Mouse (Mus musculus): ENCODE measurements around the gene Ly6g5b. TPM values are rescaled to one million over a fixed set of nuclear protein-coding genes. Genes with fewer than 3 reads are reported as not detected.

Gene Ly6g5b
- polyA plus RNA-seq, 1 experiment from 2014 or later, result 1.1 TPM

DNA sequence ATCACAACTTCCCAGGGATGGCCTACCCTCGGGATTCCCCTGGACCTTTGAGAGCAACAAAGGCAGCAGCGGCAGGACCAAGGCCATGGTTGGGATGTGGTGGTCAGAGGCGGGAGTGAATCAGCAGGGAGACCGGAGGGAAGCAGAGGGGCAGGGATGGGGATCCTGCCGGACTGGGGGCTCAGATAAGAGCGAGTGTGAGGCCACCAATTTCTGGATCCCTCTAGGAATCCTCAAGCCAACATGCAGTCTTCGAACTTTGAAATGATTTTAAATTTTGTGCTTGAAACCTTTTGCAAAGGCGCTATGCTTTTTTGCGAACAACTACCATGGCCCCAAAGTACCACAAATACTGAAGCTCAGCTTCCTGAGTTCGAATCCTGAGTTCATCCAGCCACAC lies 49.1 kb downstream of the Ly6g5b start, which contains the start of gene Mpig6b:
Mpig6b (minus strand) TSS at position 101 of the 400 bp plus-strand sequence.
- H3K9ac ChIP-seq, result peak within 1 kb of the TSS; percentile 55
- H3K4me1 ChIP-seq, result peaks cover 25% of the 10 kb centered on the region
- ATAC-seq (ENCODE audit: low FRiP score, low read depth), result no peak
- H3K27ac ChIP-seq, result no peak within 1 kb of the TSS
- peak within 1 kb of the TSS; percentile 40 for H3K4me3 ChIP-seq
- peak within 1 kb of the TSS; percentile 67 for H3K4me2 ChIP-seq (replicated peaks)
- H3K36me3 ChIP-seq, result peaks cover 25% of the 10 kb centered on the region
- WGBS, result 47% methylated on average over 10 of the region's 10 CpGs
- H3K27me3 ChIP-seq, result peaks cover 68% of the 10 kb centered on the region
- H3K9me3 ChIP-seq, result no peaks in the 10 kb centered on the region

DNA sequence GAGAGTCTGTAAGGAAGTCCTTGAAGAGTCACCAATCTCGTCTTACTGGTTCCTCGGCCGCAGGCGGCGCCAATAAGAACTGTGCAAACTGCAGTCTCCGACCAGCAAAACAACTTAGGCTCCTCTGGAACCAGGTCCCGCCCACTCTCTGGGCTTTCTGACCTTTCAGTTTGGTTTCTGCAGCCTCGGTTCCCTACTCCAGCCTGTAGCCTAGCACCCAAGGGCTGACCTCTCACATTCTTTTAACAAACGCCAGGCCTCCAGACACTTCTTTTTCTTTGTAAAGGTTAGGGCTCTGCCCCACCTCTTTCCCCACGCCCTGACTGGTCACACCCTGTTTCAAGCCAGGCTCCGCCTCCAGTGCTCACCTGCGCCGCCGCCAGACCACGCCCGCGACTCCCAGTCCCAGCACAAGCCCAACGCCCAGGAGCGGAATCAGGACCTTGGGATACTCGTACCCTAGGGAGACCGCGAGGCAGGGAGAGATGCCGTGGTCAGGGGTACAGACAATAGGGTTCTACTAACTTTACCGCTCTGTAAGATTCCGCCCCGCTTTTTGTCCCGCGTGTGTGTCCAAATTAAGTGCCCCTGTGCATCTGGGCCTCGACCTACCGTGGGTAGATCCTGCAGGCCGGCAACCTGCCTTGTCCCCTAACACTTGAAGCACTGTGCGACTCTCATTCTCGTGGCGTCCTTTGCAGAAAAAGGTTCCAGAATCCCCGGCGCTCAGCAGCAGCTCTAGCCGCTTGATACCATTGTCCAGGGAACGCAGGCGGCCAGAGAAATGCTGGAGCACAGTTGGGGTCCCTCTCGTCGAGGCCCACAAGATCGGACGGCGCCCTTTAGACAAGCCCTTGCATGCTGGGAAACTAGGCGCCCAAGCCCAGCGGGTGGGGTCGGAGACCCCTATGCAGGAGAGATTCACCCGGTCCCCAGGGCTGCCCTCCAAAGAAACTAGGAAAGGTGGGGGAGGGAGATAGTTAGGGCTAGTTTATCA lies 50.0 kb downstream of the Ly6g5b start, which contains the start of gene Ly6g6c:
Ly6g6c (plus strand) TSS at position 438 of the 997 bp plus-strand sequence.
- H3K4me1 ChIP-seq, result peaks cover 34% of the 10 kb centered on the region
- peaks cover 33% of the 10 kb centered on the region for H3K36me3 ChIP-seq
- peak; percentile 62 for ATAC-seq (ENCODE audit: low FRiP score, low read depth)
- peak within 1 kb of the TSS; percentile 55 for H3K9ac ChIP-seq
- 2% methylated on average over 48 of the region's 48 CpGs for WGBS
- peak within 1 kb of the TSS; percentile 40 for H3K4me3 ChIP-seq
- H3K27me3 ChIP-seq, result peaks cover 68% of the 10 kb centered on the region
- no peaks in the 10 kb centered on the region for H3K9me3 ChIP-seq
- H3K27ac ChIP-seq, result no peak within 1 kb of the TSS
- peak within 1 kb of the TSS; percentile 67 for H3K4me2 ChIP-seq (replicated peaks)

DNA sequence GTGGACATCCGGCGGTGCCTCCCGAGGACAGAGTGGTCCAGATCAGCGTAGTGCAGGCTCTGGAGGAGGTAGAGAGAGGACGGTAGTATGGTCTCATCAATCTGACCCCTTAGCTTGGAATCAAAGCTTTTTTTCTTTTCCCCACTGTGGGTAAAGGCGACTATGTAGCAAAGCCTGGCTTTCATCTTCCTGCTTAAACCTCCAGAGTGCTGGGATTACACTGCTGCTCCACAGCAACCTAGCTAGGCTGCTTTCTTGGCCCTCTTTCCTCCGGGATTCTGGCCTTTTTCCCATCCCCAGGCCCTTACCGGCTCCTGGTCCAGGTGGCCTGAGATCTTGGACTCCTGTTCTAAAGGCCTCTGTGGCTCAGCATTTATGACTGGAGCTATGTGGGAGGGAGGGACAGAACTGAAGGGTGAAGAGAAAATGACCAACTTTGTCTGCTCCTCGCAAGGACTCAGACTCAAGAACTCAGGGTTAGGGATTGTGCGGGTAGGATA lies 50.8 kb downstream of the Ly6g5b start:
- peak overlapping the region; percentile 67 for H3K4me2 ChIP-seq (replicated peaks)
- peak overlapping the region; percentile 40 for H3K4me3 ChIP-seq
- peaks cover 68% of the 10 kb centered on the region for H3K27me3 ChIP-seq
- WGBS, result 26% methylated on average over 10 of the region's 10 CpGs
- H3K9me3 ChIP-seq, result no peaks in the 10 kb centered on the region
- peaks cover 37% of the 10 kb centered on the region for H3K4me1 ChIP-seq
- H3K9ac ChIP-seq, result peak overlapping the region; percentile 46; the same call in 1 of the 2 replicates
- no peak for ATAC-seq (ENCODE audit: low FRiP score, low read depth)
- H3K27ac ChIP-seq, result no peak overlapping the region
- H3K36me3 ChIP-seq, result peaks cover 33% of the 10 kb centered on the region

Other genes with a start within 250 kb of the Ly6g5b start
- gene Zbtb12, start 235.9 kb downstream of the Ly6g5b start, polyA plus RNA-seq (2015; fragmentation: Nextera tagmentation; extraction: Ambion mirVana), result 5.4 TPM in 2 replicates
- not detected in 2 replicates for gene Gm20547, start 233.4 kb downstream of the Ly6g5b start, polyA plus RNA-seq (2015; fragmentation: Nextera tagmentation; extraction: Ambion mirVana)
- gene C2, start 217.2 kb downstream of the Ly6g5b start, polyA plus RNA-seq (2015; fragmentation: Nextera tagmentation; extraction: Ambion mirVana), result 1.6 and 2.4 TPM in 2 replicates
- gene Ehmt2, start 217.0 kb downstream of the Ly6g5b start, polyA plus RNA-seq (2015; fragmentation: Nextera tagmentation; extraction: Ambion mirVana), result 97.0 and 103 TPM in 2 replicates
- gene Slc44a4, start 201.0 kb downstream of the Ly6g5b start, polyA plus RNA-seq (2015; fragmentation: Nextera tagmentation; extraction: Ambion mirVana), result 0.14 TPM in 1 of 2 replicates, not detected in the other
- gene Neu1, start 184.2 kb downstream of the Ly6g5b start, polyA plus RNA-seq (2015; fragmentation: Nextera tagmentation; extraction: Ambion mirVana), result 20.0 and 21.0 TPM in 2 replicates
- 0.32 and 0.43 TPM in 2 replicates for gene Hspa1b, start 156.2 kb downstream of the Ly6g5b start, polyA plus RNA-seq (2015; fragmentation: Nextera tagmentation; extraction: Ambion mirVana)
- not detected in 2 replicates for gene Gm20481, start 145.5 kb downstream of the Ly6g5b start, polyA plus RNA-seq (2015; fragmentation: Nextera tagmentation; extraction: Ambion mirVana)
- 3.7 and 4.4 TPM in 2 replicates for gene Hspa1a, start 143.3 kb downstream of the Ly6g5b start, polyA plus RNA-seq (2015; fragmentation: Nextera tagmentation; extraction: Ambion mirVana)
- 0.49 and 0.81 TPM in 2 replicates for gene Hspa1l, start 142.7 kb downstream of the Ly6g5b start, polyA plus RNA-seq (2015; fragmentation: Nextera tagmentation; extraction: Ambion mirVana)
- gene Lsm2, start 133.6 kb downstream of the Ly6g5b start, polyA plus RNA-seq (2015; fragmentation: Nextera tagmentation; extraction: Ambion mirVana), result 196 and 200 TPM in 2 replicates
- 102 and 110 TPM in 2 replicates for gene Vars, start 114.4 kb downstream of the Ly6g5b start, polyA plus RNA-seq (2015; fragmentation: Nextera tagmentation; extraction: Ambion mirVana)
- gene Vwa7, start 98.8 kb downstream of the Ly6g5b start, polyA plus RNA-seq (2015; fragmentation: Nextera tagmentation; extraction: Ambion mirVana), result 0.17 TPM in 2 replicates
- gene Sapcd1, start 87.4 kb downstream of the Ly6g5b start, polyA plus RNA-seq (2015; fragmentation: Nextera tagmentation; extraction: Ambion mirVana), result 7.2 and 8.2 TPM in 2 replicates
- gene Msh5, start 68.7 kb downstream of the Ly6g5b start, polyA plus RNA-seq (2015; fragmentation: Nextera tagmentation; extraction: Ambion mirVana), result 2.6 and 4.6 TPM in 2 replicates
- gene Clic1, start 65.5 kb downstream of the Ly6g5b start, polyA plus RNA-seq (2015; fragmentation: Nextera tagmentation; extraction: Ambion mirVana), result 247 and 266 TPM in 2 replicates
- gene Ddah2, start 56.4 kb downstream of the Ly6g5b start, polyA plus RNA-seq (2015; fragmentation: Nextera tagmentation; extraction: Ambion mirVana), result 423 and 428 TPM in 2 replicates
- 0.15 TPM in 1 of 2 replicates, not detected in the other for gene Ly6g6c, start 50.0 kb downstream of the Ly6g5b start, polyA plus RNA-seq (2015; fragmentation: Nextera tagmentation; extraction: Ambion mirVana)
- gene Mpig6b, start 49.2 kb downstream of the Ly6g5b start, polyA plus RNA-seq (2015; fragmentation: Nextera tagmentation; extraction: Ambion mirVana), result 0.29 and 0.71 TPM in 2 replicates
- 2.0 and 3.4 TPM in 2 replicates for gene Ly6g6e, start 38.5 kb downstream of the Ly6g5b start, polyA plus RNA-seq (2015; fragmentation: Nextera tagmentation; extraction: Ambion mirVana)
- gene Ly6g6d, start 37.4 kb downstream of the Ly6g5b start, polyA plus RNA-seq (2015; fragmentation: Nextera tagmentation; extraction: Ambion mirVana), result 0.57 and 0.65 TPM in 2 replicates
- gene Ly6g6f, start 29.8 kb downstream of the Ly6g5b start, polyA plus RNA-seq (2015; fragmentation: Nextera tagmentation; extraction: Ambion mirVana), result 0.17 and 0.28 TPM in 2 replicates
- 93.1 and 94.9 TPM in 2 replicates for gene Abhd16a, start 26.2 kb downstream of the Ly6g5b start, polyA plus RNA-seq (2015; fragmentation: Nextera tagmentation; extraction: Ambion mirVana)
- not detected in 2 replicates for gene Ly6g5c, start 7.1 kb downstream of the Ly6g5b start, polyA plus RNA-seq (2015; fragmentation: Nextera tagmentation; extraction: Ambion mirVana)
- 21.3 and 21.9 TPM in 2 replicates for gene Gpank1, start 6.0 kb upstream of the Ly6g5b start, polyA plus RNA-seq (2015; fragmentation: Nextera tagmentation; extraction: Ambion mirVana)
- gene Csnk2b, start 6.6 kb upstream of the Ly6g5b start, polyA plus RNA-seq (2015; fragmentation: Nextera tagmentation; extraction: Ambion mirVana), result 279 and 284 TPM in 2 replicates
- 11.7 and 13.4 TPM in 2 replicates for gene D17H6S53E, start 10.9 kb upstream of the Ly6g5b start, polyA plus RNA-seq (2015; fragmentation: Nextera tagmentation; extraction: Ambion mirVana)
- gene Apom, start 16.6 kb upstream of the Ly6g5b start, polyA plus RNA-seq (2015; fragmentation: Nextera tagmentation; extraction: Ambion mirVana), result 3.2 TPM in 1 of 2 replicates, not detected in the other
- gene Bag6, start 19.8 kb upstream of the Ly6g5b start, polyA plus RNA-seq (2015; fragmentation: Nextera tagmentation; extraction: Ambion mirVana), result 66.7 and 67.2 TPM in 2 replicates
- gene Prrc2a, start 49.5 kb upstream of the Ly6g5b start, polyA plus RNA-seq (2015; fragmentation: Nextera tagmentation; extraction: Ambion mirVana), result 217 and 227 TPM in 2 replicates
- 9.0 and 10.2 TPM in 2 replicates for gene Aif1, start 60.6 kb upstream of the Ly6g5b start, polyA plus RNA-seq (2015; fragmentation: Nextera tagmentation; extraction: Ambion mirVana)
- 10.1 and 12.1 TPM in 2 replicates for gene Lst1, start 73.0 kb upstream of the Ly6g5b start, polyA plus RNA-seq (2015; fragmentation: Nextera tagmentation; extraction: Ambion mirVana)
- 0.99 and 1.3 TPM in 2 replicates for gene Ltb, start 79.0 kb upstream of the Ly6g5b start, polyA plus RNA-seq (2015; fragmentation: Nextera tagmentation; extraction: Ambion mirVana)
- 0.27 and 0.36 TPM in 2 replicates for gene Tnf, start 86.6 kb upstream of the Ly6g5b start, polyA plus RNA-seq (2015; fragmentation: Nextera tagmentation; extraction: Ambion mirVana)
- gene Lta, start 89.9 kb upstream of the Ly6g5b start, polyA plus RNA-seq (2015; fragmentation: Nextera tagmentation; extraction: Ambion mirVana), result not detected in 2 replicates
- 0.40 and 0.60 TPM in 2 replicates for gene Gm16181, start 105.4 kb upstream of the Ly6g5b start, polyA plus RNA-seq (2015; fragmentation: Nextera tagmentation; extraction: Ambion mirVana)
- 4.2 and 5.3 TPM in 2 replicates for gene Atp6v1g2, start 118.2 kb upstream of the Ly6g5b start, polyA plus RNA-seq (2015; fragmentation: Nextera tagmentation; extraction: Ambion mirVana)
- 11.3 and 12.2 TPM in 2 replicates for gene Nfkbil1, start 120.4 kb upstream of the Ly6g5b start, polyA plus RNA-seq (2015; fragmentation: Nextera tagmentation; extraction: Ambion mirVana)
- gene Ddx39b, start 126.3 kb upstream of the Ly6g5b start, polyA plus RNA-seq (2015; fragmentation: Nextera tagmentation; extraction: Ambion mirVana), result 552 and 562 TPM in 2 replicates
- gene H2-D1, start 147.3 kb upstream of the Ly6g5b start, polyA plus RNA-seq (2015; fragmentation: Nextera tagmentation; extraction: Ambion mirVana), result 29.1 and 30.8 TPM in 2 replicates
- 0.09 and 0.31 TPM in 2 replicates for gene H2-Q1, start 205.0 kb upstream of the Ly6g5b start, polyA plus RNA-seq (2015; fragmentation: Nextera tagmentation; extraction: Ambion mirVana)
- gene H2-Q2, start 226.8 kb upstream of the Ly6g5b start, polyA plus RNA-seq (2015; fragmentation: Nextera tagmentation; extraction: Ambion mirVana), result 0.69 and 0.89 TPM in 2 replicates

Measured in limb, embryonic 13.5 days (tissue).